Mouse (Mus musculus): ENCODE data around the gene 1700013F07Rik. TPM values are rescaled to one million over a fixed set of nuclear protein-coding genes. Genes with fewer than 3 reads are reported as not detected.
"Not testable (repeated sequence)": the region's sequence is repeated elsewhere in the genome, so short reads cannot be mapped to it uniquely, and the experiment has no call there.

Gene 1700013F07Rik
- total RNA-seq (2015; ENCODE audit: low replicate concordance) (not detected in 2 replicates), total RNA-seq (2017; ENCODE audit: low replicate concordance) (not detected in 2 replicates)

DNA sequence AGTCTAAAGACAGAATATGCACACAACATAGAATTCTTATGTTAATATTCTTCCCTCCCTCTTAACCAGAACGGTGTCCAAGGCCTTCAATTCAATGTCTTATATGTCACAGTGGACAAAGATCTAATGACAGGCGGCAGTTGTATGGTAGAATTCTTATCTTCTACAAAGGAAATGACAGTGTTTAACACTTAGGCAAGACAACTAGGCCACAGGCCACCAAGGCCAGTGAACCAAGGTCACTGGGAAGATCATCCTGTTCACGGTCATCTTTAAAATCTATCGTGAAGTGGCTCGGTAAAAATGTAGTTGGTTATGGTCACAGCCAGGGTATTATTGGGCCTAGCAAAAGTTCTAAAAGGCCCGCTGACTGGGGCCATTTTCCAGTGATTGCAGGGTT is at the start of gene 1700013F07Rik:
1700013F07Rik (plus strand) TSS at position 200 of the 400 bp plus-strand sequence.
- no peak for ATAC-seq (replicated peaks; ENCODE audit: low FRiP score, poor library complexity, severe bottlenecking)

DNA sequence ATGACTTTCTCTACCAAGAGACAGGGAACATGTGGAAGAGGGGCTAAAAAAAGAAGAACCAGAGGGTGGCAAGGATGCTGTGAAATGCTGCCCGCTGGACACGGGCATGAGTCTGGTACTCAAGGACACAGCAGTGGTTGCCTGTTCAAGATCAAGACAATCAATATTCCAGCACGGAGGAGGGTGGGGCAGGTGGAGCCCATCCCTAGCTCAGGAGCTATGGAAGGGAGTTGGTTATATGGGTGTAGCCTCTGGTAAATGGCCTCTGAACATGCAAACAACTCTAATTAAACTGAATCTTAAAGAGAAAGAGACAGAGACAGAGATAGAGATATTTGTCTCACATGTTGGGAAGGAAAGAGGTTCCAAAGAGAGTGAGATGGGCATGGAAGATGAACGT is 49.2 kb upstream of the 1700013F07Rik start:
- no peak for ATAC-seq (replicated peaks; ENCODE audit: low FRiP score, poor library complexity, severe bottlenecking)

DNA sequence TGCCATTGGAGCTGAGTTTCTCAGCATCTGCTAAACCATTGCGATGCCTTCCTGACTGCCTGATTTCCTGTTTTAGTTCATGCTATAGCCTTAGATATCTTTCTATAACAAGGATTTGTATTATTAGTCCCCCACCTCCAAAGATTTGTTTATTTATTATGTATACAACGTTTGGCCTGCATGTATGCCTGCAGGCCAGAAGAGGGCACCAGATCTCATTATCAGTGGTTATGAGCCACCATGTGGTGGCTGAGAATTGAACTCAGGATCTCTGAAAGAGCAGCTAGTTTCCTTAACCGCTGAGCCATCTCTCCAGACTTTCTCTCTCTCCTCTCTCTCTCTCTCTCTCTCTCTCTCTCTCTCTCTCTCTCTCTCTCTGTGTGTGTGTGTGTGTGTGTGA is 44.0 kb upstream of the 1700013F07Rik start:
- no peak for ATAC-seq (replicated peaks; ENCODE audit: low FRiP score, poor library complexity, severe bottlenecking)

DNA sequence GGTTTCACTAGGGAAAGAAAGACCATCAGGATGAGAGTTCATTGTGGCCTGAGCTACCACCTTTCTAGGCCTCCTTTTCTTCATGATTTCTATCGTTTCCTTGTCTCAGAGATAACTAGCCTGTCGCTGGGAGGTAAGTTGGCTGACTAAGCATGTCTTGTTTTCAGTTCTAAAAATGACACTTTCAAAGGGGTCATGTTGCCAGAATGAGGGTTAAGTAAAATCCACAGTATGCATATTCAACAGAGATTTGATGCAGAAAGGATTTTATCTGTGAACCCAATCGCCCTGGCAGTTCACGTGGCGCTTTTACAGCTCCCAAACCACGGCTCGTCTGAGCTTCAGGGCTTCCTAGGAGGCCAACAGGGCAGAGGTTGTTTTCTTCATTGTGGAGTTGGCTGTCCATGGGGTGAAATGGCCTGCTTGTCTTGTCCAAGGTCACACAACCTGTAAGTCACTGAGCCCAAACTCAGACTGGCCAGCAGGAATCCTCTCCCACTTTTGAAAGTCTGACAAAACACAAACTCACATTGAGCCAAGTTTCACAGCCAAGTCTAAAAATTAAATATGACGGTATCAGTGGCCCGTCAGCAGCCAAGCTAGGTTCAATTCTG is 39.0 kb upstream of the 1700013F07Rik start:
- ATAC-seq (replicated peaks; ENCODE audit: low FRiP score, poor library complexity, severe bottlenecking), result no peak

DNA sequence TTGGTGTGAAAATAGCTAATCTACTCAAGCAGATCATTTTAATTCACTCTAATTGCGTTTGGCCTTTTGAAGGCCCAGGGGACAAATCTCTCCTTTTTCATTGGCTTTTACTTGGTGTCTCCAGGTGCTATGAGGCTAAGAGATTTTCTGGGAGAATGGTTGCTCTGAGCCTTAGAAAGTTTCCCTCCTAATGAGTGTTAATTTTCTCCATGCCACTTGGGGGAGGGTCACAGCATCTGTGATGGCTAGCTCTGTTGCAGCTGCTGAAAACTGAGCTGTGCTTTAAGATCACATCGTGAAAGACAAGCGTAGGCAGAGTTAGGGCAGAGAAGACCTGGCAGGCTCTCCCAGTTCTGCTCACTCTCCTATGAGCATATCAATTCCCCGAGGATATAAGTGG is 38.5 kb upstream of the 1700013F07Rik start:
- ATAC-seq (replicated peaks; ENCODE audit: low FRiP score, poor library complexity, severe bottlenecking), result no peak

DNA sequence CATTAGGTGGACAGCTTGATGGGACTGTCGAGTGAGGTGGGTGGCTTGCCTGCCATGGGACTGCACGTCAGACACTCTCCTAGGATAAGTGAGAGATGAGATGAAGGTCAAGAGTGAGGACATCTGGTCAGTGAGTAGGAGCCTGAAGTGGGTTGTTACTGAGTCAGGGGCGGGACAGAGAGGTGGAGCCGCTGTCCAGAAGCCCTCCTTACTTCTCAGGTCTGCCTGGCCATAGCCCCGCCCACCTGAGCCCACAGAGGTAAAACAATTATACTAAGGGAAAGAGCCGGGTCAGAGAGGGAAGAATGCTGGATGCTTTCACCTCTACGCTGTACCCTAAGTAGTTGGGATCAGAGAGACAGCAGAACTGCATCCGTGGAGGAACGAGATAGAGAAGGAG is 36.3 kb upstream of the 1700013F07Rik start:
- ATAC-seq (replicated peaks; ENCODE audit: low FRiP score, poor library complexity, severe bottlenecking), result peak; percentile 38; the same call in 1 of the 2 replicates

DNA sequence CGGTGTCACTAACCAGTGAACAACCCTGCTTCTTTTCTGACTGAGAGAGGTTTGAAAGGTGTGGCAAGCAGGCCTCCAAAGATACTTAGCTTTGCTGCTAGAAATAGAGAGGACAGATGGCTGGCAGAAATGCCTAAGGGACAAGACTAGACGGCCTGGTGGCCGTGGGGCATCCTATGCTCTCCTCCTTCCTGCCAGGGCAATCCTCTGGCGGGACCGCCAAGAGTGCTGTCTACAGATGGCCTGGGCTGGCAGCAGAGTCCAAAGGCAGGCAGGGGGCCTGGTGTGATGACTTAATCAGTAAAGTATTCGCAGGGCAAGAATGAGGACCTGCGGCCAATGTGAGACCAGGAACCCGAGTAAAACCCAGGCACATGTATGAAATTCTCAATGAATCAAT is 34.1 kb upstream of the 1700013F07Rik start:
- no peak for ATAC-seq (replicated peaks; ENCODE audit: low FRiP score, poor library complexity, severe bottlenecking)

DNA sequence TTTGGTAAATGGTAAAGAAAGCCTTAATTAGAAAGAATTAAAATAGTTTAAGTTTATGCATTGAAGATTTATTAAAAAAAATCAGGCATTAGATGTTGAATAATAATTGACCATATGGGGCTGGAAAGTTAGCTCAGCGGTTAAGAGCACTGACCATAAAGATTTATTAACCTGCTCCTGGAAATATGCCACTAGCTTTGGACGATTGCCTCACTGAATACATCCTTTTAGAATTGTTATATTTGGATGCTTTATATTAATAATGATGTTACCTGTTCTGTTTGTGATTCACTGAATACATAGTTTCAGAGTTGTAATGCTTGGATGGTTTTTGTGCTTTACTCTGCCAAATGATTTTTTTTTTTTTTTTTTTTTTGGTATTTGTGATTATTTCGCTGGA is 32.5 kb upstream of the 1700013F07Rik start:
- not testable (repeated sequence) for ATAC-seq (replicated peaks; ENCODE audit: low FRiP score, poor library complexity, severe bottlenecking)

DNA sequence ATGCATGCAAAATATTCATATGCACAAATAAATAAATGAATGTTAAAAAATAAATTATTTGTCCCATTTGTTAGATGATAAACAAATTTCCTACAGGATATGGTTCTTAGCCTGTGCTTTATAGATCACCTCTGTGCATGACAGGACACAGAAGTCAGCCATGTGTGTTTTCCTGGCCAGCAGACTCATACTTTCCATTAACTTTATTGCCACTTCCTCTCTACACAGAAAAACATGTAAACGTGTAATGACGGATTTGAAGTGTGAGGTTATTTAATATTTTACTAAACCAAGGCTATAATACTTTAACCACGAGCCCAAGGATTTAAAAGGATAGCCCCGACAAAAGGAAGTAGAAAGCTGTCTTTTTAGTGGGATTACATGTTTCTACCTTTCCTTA is 30.0 kb upstream of the 1700013F07Rik start:
- no peak for ATAC-seq (replicated peaks; ENCODE audit: low FRiP score, poor library complexity, severe bottlenecking)

DNA sequence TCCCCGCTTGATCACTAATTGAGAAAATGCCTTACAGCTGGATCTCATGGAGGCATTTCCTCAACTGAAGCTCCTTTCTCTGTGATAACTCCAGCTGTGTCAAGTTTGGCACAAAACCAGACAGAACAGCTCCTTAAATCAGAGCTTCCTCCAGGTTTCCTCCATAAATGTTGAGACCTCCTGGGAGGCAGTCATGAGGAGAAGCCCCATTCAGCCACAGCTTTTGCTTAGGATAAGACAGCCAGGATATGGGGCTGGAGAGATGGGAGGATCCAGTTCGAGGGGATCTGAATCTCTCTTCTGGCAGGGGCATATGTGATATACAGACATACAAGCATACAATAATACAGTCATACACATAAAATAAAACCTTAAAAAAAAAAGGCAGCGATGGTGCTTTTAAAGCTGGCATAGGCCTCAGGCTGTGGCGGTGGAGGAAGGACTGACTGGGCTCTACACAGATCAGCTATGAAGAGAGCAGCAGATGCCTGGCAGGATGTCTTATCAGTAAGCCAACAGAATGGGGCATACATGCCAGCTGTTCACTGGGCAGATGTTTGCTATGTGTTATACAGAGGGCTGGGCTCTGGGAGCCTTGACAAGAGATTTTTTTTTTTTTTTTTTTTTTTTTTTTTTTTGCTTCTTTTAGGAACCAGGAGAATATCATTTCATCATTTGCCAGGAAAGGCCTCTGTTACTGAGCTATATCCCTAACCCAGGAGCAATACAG is 25.0 kb upstream of the 1700013F07Rik start:
- ATAC-seq (replicated peaks; ENCODE audit: low FRiP score, poor library complexity, severe bottlenecking), result peak; percentile 97

DNA sequence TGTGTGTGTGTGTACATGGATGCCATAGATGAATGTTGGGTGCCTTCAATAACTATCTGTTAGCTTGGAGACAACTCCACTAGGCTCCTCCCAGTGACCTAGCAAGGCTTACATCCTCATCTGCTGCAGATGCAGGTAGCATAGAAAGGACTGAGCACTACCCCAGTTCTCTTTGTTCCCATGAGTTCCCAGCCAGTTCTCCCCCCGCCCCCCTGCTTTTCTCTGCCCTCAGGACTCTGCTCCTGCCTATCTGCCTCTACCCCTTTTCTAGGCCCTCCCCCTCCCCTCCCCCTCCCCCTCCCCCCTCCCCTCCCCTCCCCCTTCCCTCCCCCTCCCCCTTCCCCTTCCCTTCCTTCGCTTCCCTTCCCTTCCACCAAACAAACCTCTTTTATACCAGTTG is 23.8 kb upstream of the 1700013F07Rik start:
- 0 out of 2 replicates have a peak, but pooled peaks have one; percentile 7 for ATAC-seq (replicated peaks; ENCODE audit: low FRiP score, poor library complexity, severe bottlenecking)

DNA sequence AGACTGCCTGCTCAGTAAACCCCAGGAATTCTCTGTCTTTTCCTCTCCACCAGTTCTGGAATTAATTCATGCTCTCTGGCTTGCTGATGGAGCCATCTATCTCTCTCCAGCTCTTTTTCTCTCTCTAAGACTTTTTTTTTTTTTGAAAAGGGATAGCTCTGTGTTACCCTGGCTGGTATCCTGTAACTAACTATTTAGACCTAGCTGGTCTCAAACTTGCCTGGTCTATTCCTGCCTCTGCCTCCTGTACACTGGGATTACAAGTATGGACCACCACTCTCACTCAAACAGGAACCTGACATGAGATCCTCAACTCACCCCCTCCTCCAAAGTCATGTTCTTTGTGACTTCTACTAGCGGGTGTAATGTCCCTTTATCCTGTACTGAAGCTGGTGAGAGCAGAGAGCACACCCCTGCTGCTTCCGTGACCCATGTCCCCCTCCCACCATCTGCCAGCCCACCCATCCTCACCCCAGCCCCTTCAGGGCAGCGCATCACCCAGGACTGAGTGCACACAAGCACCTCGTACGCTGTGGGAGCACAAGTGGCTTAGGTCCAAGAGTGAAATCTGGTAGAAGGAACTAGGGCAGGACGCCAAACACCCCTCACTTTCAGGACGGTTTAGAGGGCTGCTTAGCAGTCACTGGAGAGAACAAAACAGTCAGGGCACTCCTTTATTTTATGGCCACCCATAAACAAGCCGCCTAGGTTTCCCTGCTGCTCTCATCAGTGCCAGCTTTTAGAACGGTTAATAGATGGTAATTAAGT is 23.1 kb upstream of the 1700013F07Rik start:
- ATAC-seq (replicated peaks; ENCODE audit: low FRiP score, poor library complexity, severe bottlenecking), result no peak

DNA sequence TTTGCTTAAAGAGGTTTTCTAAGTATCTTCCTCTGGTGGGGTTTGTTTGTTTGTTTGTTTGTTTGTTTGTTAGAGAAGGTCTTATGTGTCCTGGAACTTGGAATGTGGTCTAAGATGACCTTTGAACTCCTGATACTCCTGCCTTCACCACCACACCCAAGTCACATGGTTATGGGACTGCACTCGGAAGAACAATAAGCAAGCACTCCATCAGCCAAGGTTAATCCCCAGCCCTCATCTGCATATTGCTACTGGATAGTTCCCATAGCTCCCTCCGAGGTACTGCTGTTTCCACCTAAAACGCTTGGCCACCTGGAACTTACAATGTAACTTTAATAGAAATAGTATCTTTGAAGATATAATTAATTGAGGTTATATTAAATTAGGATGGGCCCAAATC is 20.5 kb upstream of the 1700013F07Rik start:
- ATAC-seq (replicated peaks; ENCODE audit: low FRiP score, poor library complexity, severe bottlenecking), result no peak

DNA sequence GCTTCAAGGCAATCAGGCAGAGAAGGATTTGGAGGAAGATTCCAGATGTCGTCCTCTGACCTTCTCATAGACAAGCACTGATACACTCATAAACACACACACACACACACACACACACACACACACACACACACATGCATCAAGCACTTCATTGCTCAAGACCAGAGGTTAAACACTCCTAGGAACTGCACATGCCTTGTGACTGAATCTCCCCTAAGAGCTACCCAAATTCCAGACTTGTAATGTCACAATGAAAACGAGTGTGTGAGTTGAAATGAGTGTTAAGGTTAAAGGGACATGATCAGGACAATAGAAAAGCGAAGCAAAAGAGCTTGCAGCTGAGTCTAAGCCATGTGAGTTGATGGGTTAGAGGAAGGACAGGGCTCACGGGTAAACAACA is 15.7 kb upstream of the 1700013F07Rik start:
- ATAC-seq (replicated peaks; ENCODE audit: low FRiP score, poor library complexity, severe bottlenecking), result no peak

DNA sequence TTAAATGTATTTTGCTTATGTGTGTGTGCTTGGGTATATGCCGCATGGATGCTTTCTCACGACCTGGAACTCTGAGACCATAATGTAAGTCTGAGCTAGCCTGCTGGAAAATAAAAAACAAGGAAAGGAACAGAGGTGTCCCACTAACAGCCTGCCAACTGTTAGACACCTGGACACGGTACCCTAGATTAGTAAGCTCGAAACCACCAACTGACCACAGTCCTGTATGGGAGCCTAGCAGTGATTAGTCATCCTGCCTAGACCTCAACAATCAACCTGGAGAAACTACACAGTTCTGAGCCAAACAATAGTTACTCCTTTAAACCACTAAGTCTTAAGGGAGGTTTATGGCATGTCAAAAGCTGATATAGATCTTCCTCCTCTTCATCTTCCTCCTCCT is 10.5 kb upstream of the 1700013F07Rik start:
- ATAC-seq (replicated peaks; ENCODE audit: low FRiP score, poor library complexity, severe bottlenecking), result no peak

DNA sequence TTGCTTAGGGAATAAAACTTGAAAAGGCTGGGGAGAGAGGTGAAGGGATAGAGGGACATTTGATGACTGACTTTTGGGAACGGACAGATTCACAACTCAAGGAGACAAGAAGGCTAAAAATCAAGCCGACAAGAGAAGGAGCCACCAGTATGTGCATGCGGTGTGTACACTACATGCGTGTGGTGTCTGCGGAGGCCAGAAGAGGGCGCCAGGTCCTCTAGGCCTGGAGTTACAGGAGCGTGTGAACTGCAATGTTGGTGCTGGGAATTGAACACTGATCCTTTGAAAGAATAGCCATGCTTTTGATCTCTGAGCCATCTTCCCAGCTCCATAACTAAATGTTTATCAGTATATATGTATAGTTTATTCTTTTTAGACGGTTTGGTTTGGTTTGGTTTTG is 5.5 kb upstream of the 1700013F07Rik start:
- ATAC-seq (replicated peaks; ENCODE audit: low FRiP score, poor library complexity, severe bottlenecking), result no peak

DNA sequence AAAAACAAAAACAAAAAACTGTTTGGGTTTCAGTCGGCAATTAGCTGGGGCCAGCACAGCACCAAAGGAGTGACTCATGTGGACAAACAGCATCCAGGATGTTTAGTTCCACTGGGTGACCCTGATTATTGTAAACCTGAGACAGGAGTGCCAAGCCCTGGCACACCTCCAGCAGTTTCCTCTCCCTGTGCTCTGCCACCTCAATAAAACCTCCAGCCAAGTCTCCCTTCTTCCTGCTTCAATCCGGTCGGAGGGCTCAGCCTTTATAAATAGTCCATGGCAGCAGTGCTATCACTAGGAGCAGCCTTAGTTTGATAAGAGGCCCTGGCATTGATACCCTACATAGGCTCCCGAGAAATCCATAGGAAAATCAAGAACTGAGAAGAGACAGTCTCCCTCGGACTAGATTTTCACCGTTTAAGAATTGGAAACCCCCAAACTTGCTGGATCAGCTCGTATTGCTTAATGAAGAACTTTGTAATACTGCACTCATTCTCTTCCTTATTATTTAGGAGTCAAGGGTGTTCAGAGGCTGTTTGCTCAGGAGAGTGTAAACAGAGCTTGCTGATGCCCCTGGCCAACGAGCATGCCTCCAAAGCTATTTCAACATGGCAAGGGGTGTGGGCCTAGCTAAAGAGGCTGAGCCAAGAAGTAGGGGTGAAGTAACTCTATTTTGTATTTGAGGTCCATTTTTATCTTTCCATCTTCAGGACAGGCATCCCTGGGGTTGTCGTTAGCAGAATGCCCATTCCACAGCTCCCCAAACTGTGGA is 650 bp upstream of the 1700013F07Rik start:
- no peak for ATAC-seq (replicated peaks; ENCODE audit: low FRiP score, poor library complexity, severe bottlenecking)

DNA sequence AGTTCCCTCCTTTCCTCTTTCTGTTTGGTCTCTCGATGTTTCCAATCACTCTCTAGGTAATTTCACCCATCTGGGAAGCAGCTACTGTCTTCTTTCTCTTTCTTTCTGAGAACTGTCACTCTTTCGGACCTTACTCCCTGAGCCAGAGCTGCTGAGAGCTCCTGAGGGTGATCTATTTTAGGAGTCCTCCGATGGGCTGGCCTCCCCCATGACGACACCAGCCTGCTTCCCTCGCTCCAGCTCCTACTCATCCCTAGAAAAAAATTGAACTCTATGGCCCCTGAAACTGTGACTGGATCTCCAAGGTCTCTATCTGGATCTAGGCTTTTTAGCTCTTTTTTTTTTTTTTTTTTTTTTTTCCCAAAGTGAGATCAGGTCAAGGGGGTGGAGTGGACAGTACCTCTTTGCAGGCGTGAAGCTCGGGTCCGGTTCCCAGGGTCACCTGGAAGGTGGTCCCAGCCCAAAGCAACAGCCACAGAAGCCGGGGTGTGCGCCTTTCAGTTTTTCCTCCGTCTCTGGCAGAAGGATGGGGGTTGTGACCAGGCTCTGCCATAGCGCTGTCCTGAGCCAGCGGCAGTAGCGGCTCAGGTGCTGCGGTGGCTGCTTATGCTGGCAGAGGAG is 2.1 kb downstream of the 1700013F07Rik start:
- no peak for ATAC-seq (replicated peaks; ENCODE audit: low FRiP score, poor library complexity, severe bottlenecking)

DNA sequence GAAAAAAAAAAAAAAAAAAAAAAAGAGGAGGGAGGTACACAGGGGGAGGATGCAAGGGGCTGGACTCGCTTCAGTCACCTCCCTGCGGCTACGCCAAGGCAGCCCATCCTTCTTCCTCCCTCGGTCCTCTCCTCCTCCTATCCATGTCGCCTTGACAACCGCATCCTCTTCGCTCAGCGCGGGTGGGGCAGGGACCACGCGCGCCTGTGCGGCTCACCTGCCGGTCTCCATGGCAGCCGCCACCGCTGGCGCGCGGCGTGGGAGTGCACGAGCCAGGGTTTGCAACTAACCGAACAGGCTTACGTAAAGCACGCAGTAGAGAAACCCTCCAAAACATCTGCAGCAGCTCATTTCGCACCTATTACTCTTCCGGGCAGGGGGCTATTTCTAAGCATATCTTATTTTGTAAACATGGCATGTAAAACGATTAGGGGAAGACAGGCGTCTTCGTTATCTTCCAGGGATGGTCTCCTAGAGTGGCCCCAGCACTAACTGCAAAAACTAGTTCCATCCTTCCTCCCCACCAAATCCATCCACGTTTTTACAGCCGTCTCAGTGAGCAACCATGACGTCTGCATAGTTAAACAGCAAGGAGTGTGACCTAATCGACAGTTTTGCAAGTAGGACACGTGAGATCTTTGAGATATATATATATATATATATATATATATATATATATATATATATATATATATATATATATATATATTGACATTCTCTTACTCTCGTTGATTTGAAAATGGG is 2.7 kb downstream of the 1700013F07Rik start, which contains the start of gene 5330417C22Rik:
5330417C22Rik (minus strand) TSS at position 20 of the 744 bp plus-strand sequence.
- ATAC-seq (replicated peaks; ENCODE audit: low FRiP score, poor library complexity, severe bottlenecking), result no peak

All from erythroblast, adult 5-6 weeks (primary cell).